Mouse (Mus musculus) brain, embryonic 14.5 days (tissue): ENCODE data around the gene Erap1. TPM values are rescaled to one million over a fixed set of nuclear protein-coding genes. Genes with fewer than 3 reads are reported as not detected.
"Not testable (repeated sequence)": the region's sequence is repeated elsewhere in the genome, so short reads cannot be mapped to it uniquely, and the experiment has no call there.

Source experiments
- DNase-seq: peaks from one replicate; pipeline ENCODE4 v3.0.0-alpha.2; 2011; ENCODE audit warnings: low read depth
- CTCF ChIP-seq: fragments of 200-500 bp; IDR thresholded peaks from 2 replicates; pipeline ENCODE4 v1.5.1; 2012; ENCODE audit warnings: inconsistent platforms, mild to moderate bottlenecking, moderate library complexity, borderline replicate concordance; ENCODE audit not compliant: insufficient read depth, insufficient read length; ENCODE audit errors: extremely low read depth
- POLR2A ChIP-seq: fragments of 200-500 bp; IDR thresholded peaks from 2 replicates; pipeline ENCODE4 v1.6.1; 2012; ENCODE audit warnings: mild to moderate bottlenecking, inconsistent platforms, borderline replicate concordance; ENCODE audit not compliant: poor library complexity, insufficient read depth, insufficient read length, severe bottlenecking; ENCODE audit errors: extremely low read depth
- polyA plus RNA-seq: library from polyadenylated mRNA; depleted of rRNA; stranded (reverse); fragments of >200 nt; gene quantifications from 2 replicates; pipeline ENCODE4 v1.2.3, GENCODE M21; 2012; rRNA removed

Gene Erap1
- polyA plus RNA-seq: 1.7 and 2.2 TPM in 2 replicates

DNA sequence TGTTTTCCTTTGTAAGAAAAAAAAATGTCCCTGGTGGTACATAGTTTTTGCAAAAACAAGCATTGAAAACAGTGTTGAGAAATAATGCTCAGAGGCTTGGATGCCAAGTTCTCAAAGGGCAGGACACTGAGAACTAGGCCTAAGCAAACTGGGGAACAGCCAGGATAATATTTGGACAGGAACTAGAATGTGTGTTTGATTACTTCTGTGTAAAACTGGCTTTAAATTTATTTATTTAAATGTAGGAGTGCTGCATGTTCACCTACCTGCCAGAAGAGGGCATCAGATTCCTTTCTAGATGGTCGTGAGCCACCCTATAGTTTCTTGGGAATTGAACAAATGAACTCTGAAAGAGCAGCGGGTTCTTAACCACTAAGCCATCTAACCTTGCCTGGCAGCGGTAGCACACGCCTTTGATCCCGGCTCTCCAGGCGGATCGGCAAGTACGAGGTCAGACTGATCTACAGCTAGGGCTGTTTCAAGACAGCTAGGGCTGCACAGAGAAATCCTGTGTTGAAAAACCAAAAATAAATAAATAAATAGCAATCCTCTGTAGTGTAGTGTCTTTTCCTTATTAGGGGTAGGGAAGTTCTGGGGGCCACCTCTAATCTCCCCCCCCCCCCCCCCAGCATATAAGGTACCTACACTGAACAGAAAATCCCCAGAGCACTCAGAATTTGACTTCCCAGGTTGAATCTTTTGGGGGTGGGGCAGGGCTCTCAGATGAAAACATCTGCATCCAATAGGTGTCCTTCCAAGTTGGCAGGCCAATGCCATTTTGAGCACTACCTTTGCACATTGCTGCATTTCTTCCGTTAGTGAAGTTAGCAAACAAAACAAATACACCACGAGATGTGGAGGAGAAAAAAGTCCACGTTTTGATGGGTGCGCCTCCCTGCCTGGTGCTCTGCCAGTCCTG, at the start of gene Erap1:
Gene Erap1 (plus strand): TSS at position 776 of the 919 bp plus-strand sequence.
- TF ChIP-seq CTCF (peak; percentile 75), POLR2A (no peak)
- peak; percentile 91 for DNase-seq

DNA sequence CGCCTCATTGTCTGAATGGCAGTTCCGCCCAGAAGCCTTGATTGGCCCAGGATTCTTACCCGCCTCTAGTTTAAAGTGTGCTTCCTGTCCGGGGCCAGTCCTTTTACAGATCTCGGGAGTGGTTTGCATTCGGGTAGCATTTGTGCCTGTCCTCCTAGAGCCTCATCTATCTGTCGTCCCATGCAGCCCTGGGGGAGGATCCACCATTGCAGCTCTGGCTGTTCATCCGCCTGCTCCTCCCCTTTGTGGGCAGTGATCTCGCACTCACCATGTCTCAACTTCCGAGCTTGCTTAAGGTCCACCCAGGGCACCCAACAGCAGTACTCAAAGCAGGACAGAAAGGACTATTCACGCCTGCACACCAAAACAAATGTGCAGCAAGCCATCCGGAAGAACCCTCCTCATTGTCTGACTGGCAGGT, 48.0 kb upstream of the Erap1 start:
- not testable (repeated sequence) for DNase-seq

DNA sequence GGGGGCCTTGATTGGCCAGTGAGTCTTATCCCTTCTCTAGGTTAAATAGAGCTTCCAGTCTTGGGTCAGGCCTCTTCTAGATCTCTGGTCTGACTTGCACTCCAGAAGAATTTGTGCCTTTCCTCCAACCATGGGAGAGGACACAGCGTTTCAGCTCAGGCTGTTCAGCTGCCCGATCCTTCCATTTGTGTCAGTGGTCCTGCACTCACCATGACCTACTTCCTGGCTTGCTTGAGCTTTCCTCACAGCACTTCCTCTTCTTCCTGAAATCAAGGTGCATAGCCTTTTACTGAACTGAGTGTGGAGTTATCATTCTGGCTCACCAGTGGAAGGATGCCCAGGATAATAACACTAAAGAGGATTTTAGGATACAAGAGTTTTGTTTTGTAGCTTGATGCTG, 47.5 kb upstream of the Erap1 start:
- DNase-seq: not testable (repeated sequence)

DNA sequence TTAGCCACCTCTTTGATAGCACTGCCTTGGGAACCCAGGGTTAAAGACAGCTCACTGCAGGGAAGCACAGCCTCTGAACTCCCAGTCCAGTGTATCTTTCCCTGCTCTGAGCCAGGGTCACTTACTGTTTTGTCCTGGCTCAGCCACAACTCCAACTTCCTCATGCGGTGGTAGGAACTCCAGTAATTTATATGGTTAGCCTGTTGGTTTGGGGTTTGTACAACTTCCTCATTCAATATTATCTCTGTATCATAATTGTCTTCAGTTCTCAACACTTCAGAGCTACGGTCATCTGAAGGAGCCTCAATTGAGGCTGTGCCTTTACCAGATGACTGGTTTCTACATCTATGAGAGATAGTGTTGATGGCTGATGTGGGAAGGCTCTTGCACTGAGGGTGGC, 42.3 kb upstream of the Erap1 start:
- DNase-seq: not testable (repeated sequence)

DNA sequence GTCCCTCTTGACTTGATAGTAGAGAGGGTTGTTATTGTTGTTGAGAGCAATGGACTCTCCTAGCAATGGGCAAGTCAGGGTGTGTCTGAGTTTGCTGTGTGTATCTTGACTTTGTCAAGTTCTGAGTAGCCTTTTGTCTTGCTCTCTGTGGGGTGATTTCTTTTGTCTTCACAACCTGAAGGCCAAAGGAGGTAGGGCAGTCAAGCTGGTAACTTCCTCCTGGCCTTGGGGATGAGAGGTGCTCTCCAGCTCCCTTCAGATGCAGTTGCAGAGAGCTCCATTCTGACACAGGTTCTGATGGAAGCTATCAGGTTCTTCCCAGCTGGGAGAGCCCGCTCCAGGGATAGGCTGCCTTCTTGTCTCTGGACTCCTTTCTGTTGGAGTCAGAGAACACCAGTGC, 37.6 kb upstream of the Erap1 start:
- DNase-seq: not testable (repeated sequence)

DNA sequence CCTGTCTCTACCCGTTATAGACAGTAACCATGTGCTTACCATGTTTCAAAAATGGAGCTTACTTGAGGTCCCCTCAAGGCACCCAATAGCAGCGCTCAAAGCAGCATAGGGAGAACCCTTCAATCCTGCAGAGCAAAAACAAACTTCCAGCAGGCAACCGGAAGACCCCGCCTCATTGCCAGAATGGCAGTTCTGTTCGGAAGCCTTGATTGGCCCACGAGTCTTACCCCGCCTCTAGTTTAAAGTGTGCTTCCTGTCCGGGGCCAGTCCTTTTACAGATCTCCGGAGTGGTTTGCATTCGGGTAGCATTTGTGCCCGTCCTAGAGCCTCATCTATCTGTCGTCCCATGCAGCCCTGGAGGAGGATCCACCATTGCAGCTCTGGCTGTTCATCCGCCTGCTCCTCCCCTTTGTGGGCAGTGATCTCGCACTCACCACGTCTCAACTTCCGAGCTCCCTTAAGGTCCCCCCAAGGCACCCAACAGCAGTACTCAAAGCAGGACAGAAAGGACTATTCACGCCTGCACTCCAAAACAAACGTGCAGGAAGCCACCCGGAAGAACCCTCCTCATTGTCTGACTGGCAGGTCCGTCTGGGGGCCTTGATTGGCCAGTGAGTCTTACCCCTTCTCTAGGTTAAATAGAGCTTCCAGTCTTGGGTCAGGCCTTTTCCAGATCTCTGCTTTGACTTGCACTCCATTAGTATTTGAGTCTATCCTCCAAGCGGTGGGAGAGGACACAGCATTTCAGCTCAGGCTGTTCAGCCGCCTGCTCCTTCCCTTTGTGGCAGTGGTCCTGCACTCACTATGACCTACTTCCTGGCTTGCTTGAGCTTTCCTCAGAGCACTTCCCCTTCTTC, 22.0 kb upstream of the Erap1 start:
- DNase-seq: peak; percentile 95

DNA sequence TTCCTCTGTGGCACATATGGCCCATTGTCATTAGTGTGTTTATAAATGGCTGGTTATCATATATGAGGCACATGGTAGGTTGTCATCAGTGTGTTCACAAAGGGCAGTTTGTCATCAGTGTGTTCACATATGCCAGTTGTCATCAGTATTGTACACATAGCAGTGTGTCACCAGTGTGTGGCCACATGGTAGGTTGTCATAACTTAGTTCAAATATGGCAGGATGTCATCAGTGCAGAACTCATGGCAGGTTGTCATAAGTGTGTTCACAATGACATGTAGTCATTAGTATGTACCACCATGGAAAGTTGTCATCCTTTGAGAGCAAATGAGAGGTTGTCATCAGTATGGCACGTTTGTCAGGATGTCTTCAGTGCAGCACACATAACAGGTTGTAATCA, 7.0 kb upstream of the Erap1 start:
- DNase-seq: peak; percentile 13
- no peak for TF ChIP-seq CTCF
- TF ChIP-seq POLR2A: no peak

DNA sequence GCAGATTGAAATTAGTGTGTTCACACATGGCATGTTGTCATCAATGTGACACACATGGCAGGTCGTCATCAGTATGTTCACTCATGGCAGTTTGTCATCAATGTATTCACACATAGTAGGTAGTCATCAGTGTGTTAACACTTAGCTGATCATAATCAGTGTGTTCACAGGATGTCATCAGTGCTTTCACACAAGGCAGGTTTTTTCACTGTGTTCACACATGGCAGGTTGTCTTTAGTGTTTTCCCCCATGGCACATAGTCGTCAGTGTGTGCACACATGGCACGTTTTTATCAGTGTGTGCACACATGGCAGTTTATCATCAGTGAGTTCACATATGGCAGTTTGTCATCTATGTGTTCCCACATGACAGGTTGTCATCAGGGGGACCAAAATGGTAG, 6.5 kb upstream of the Erap1 start:
- peak; percentile 20 for DNase-seq
- TF ChIP-seq POLR2A: no peak

DNA sequence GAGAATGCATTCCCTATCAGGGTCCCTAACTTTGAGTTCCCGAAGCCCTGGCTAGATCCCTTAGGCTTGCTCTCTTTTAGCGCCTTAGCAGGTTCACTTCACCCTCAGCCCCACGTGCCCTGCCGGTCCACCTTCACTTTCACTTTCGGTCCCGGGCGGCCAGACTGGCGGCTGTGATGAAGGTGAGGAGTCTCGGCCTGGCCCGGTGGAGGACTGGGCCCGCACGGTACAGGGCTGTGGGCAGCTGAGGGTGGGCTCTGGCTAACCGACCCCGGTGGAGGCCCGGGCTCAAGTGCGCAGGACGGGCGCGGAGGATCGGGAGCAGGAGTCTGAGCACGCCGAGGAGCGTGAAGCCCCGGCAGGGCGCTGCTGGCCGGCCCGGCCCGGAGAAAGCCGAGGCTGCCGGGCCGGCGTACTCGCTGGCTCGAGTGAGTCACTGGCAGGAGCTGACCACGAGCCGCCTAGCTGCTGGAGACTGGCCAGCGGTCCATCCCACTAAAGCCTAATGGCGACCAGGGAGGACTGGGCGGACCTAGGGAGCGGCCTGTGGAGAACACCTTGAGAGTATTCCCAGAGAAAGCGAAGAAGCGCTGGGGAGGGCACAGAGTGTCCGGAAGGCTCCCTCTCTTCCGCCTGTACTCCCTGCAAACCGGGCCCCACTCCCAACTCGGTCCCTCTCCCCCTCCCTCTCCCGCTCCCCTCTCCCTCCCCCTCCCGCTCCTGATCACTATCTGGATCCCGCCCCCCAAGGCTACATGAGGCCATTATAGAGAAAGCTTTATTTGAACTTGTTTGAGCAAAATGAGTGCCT, 549 bp downstream of the Erap1 start:
- peak; percentile 62; the same call in 1 of the 2 replicates for TF ChIP-seq POLR2A
- TF ChIP-seq CTCF: no peak
- peak; percentile 81 for DNase-seq

DNA sequence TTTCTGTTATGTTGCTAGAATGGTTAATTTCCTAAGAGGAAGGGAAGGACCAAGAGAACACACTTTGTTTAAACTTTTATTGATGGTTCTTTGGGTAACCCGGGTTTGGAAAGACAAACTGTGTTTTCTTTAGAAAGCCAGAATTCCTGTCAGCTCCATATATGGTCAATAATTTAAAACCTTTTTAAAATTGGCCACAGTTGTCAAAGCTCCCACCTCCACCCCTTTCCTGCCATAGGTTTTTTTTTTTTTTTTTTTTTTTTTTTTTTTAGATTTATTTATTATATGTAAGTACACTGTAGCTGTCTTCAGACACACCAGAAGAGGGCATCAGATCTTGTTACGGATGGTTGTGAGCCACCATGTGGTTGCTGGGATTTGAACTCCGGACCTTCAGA, 1.2 kb downstream of the Erap1 start:
- not testable (repeated sequence) for DNase-seq

DNA sequence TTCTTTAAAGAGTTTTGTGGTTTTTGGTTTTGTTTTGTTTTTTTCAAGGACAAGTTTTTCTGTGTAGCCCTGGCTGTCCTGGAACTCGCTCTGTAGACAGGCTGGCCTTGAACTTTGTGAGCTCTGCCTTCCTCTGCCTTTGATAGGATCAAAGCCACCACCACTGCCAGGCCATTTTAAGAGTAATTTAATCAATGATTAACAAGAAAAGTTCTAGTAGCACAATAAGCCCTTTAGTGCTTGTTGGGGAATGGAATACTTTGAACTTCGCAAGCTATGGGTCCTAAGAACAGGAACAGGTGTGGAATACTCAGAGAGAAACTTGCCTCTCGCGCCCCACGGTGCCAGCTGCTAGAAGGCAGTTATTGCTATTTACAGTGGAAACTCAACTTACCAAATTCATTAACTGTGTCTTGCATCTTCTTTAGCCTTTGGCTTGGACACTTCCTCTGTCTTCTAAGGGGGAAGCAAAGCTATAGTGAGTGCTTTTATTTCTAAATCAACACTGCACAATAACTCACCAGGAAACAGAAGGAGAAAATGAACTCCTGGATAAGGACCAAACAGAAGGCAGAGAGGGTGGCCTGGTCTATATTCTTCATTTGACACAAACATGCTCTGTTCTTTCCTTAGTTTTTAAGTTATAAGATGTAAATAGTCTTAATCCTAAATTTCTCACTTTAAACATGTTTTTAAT, 56.3 kb downstream of the Erap1 start:
- TF ChIP-seq POLR2A (no peak), CTCF (no peak)
- no peak for DNase-seq

DNA sequence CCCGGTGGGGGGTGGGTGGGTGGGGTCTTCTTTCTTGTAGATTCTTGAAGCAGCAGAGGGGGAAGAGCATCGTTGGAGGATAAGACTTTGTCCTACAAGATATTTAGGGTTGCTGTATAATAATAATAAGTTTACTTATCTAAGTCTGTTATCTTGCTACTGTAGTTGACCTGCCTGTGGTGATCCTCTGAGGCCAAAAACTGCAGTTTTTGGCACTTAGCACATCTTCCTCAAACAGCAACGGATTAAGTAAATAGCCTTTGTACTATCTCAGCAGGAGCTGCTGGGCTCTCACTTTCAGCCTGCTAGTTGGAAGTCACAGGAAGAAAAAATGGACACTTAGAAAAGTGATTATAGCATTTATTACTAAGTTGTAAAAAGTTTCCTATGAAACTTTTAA, 56.9 kb downstream of the Erap1 start:
- DNase-seq: no peak
- no peak for TF ChIP-seq CTCF
- no peak for TF ChIP-seq POLR2A
